Mouse (Mus musculus) forebrain, embryonic 10.5 days (tissue): ENCODE measurements around the gene Asphd1. TPM values are rescaled to one million over a fixed set of nuclear protein-coding genes. Genes with fewer than 3 reads are reported as not detected.

Experiments used
- DNase-seq: peaks from one replicate; pipeline ENCODE4 v3.0.0-alpha.2; 2017; ENCODE audit warnings: low spot score; ENCODE audit errors: extremely low spot score
- H3K27ac ChIP-seq: fragments of 300-500 bp; sonication (generic); 2 replicates; pipeline ENCODE4 v1.5.1; 2016; ENCODE audit warnings: mild to moderate bottlenecking
- H3K27me3 ChIP-seq: fragments of 300-500 bp; sonication (generic); 2 replicates; pipeline ENCODE4 v1.6.1; 2016; ENCODE audit warnings: mild to moderate bottlenecking; ENCODE audit not compliant: poor library complexity, severe bottlenecking
- H3K36me3 ChIP-seq: fragments of 300-500 bp; sonication (generic); replicated peaks from 2 replicates; pipeline ENCODE4 v1.6.1; 2016; ENCODE audit warnings: mild to moderate bottlenecking, moderate library complexity
- H3K4me1 ChIP-seq: fragments of 300-500 bp; sonication (generic); 2 replicates; pipeline ENCODE4 v1.6.1; 2016
- H3K4me3 ChIP-seq: fragments of 300-500 bp; sonication (generic); 2 replicates; pipeline ENCODE4 v1.5.1; 2016; ENCODE audit warnings: mild to moderate bottlenecking, moderate library complexity
- H3K9me3 ChIP-seq: fragments of 300-500 bp; sonication (generic); 2 replicates; pipeline ENCODE4 v1.6.1; 2016; ENCODE audit warnings: mild to moderate bottlenecking, moderate library complexity
- WGBS: fragments of 180-500 bp; shearing (Covaris S2); methylation state at CpG from one replicate; pipeline ENCODE4 v1.1.7; 2016; 5-methylcytosine and 5-hydroxymethylcytosine counted together
- polyA plus RNA-seq: library from polyadenylated mRNA; unstranded; fragments of >200 nt; fragmentation: Nextera tagmentation; extraction: Ambion mirVana; gene quantifications from 2 replicates; pipeline ENCODE4 v1.2.1, GENCODE M21; 2016

The Asphd1 gene
- polyA plus RNA-seq: 0.21 TPM in 1 of 2 replicates, not detected in the other

DNA sequence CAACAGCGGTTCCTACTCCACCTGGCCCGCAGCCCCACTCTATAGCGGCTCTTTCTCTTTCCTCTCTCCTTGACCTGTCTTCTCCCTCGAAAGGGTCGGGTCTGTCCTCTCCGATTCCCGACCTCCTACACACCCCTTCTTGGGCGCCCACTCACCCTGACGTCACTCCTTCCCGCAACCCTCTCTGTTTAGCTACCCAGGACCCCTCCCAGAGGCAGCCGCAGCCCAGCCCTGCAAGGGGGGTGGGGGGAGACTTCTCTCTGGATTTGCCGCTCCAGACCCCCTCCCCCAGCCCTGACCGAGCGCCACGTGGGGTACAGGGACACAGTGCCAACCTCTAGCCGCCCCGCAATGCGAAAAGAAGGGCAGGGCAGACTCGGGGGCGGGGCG lies at the start of gene Asphd1:
Asphd1 (minus strand) TSS at position 180 of the 390 bp plus-strand sequence.
- peaks cover 58% of the 10 kb centered on the region for H3K27me3 ChIP-seq
- peak within 1 kb of the TSS; percentile 54; the same call in 1 of the 2 replicates for H3K27ac ChIP-seq
- no peaks in the 10 kb centered on the region for H3K9me3 ChIP-seq
- peaks cover 22% of the 10 kb centered on the region for H3K36me3 ChIP-seq
- WGBS: under 1% methylated on average over 21 of the region's 21 CpGs
- peak within 1 kb of the TSS; percentile 62 for H3K4me3 ChIP-seq
- DNase-seq: no peak
- H3K4me1 ChIP-seq: peaks cover 29% of the 10 kb centered on the region

DNA sequence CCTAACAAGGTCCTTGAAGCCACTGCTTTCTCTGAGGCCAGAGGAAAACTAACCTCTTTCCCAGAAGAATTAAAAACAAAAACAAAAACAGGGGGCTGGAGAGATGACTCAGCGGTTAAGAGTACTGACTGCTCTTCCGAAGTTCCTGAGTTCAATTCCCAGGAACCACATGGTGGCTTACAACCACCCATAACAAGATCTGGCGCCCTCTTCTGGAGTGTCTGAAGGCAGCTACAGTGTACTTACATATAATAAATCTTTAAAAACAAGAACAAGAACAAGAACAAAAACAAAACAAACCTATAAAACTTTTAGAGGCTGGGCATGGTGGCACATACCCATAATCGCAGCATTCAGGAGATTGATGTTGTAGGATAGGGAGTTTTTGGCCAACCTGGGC lies 47.1 kb upstream of the Asphd1 start:
- H3K36me3 ChIP-seq: no peaks in the 10 kb centered on the region
- H3K27me3 ChIP-seq: no peaks in the 10 kb centered on the region
- peaks cover 4% of the 10 kb centered on the region; the same call in 1 of the 2 replicates for H3K9me3 ChIP-seq
- H3K4me3 ChIP-seq: no peak overlapping the region
- no peak for DNase-seq
- H3K27ac ChIP-seq: no peak overlapping the region
- H3K4me1 ChIP-seq: peaks cover 8% of the 10 kb centered on the region; the same call in 1 of the 2 replicates
- 76% methylated on average over 4 of the region's 4 CpGs for whole genome bisulfite sequencing

DNA sequence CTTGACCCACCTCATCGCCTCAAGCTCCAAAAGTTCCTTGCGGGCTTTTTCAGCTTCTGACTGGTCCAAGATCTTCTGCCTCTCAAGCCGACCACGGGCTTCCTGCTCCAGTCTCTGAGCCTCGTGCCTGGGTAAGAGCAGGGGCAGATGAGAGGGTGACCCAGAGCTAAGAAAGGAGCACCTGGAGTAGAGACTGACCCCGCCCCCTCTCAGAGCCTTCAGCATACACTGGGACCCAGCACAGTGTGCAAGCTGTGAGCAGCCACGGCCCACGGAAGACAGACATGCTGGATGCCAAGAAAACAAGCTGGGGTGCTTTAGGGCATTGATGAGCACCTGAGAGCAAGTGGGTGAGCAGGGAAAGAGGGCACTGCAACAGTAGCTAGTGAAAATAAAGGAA lies 39.4 kb upstream of the Asphd1 start:
- Histone ChIP-seq H3K4me3 (no peak overlapping the region), H3K27me3 (no peaks in the 10 kb centered on the region), H3K27ac (0 out of 2 replicates have a peak overlapping the region, but pooled peaks have one; percentile 8), H3K9me3 (no peaks in the 10 kb centered on the region), H3K36me3 (no peaks in the 10 kb centered on the region), H3K4me1 (peaks cover 13% of the 10 kb centered on the region; the same call in 1 of the 2 replicates)
- DNase-seq: no peak
- WGBS: 71% methylated on average over 8 of the region's 8 CpGs

GRCm38 (mm10) chr7:126986319-126986718 lies 36.9 kb upstream of the Asphd1 start:
- H3K36me3 ChIP-seq: peaks cover 4% of the 10 kb centered on the region
- H3K9me3 ChIP-seq: no peaks in the 10 kb centered on the region
- WGBS: 45% methylated on average over 9 of the region's 9 CpGs
- no peak for DNase-seq
- H3K4me1 ChIP-seq: 0 out of 2 replicates have a peak, but pooled peaks cover 5% of the 10 kb centered on the region
- no peaks in the 10 kb centered on the region for H3K27me3 ChIP-seq
- no peak overlapping the region for H3K4me3 ChIP-seq
- H3K27ac ChIP-seq: no peak overlapping the region

DNA sequence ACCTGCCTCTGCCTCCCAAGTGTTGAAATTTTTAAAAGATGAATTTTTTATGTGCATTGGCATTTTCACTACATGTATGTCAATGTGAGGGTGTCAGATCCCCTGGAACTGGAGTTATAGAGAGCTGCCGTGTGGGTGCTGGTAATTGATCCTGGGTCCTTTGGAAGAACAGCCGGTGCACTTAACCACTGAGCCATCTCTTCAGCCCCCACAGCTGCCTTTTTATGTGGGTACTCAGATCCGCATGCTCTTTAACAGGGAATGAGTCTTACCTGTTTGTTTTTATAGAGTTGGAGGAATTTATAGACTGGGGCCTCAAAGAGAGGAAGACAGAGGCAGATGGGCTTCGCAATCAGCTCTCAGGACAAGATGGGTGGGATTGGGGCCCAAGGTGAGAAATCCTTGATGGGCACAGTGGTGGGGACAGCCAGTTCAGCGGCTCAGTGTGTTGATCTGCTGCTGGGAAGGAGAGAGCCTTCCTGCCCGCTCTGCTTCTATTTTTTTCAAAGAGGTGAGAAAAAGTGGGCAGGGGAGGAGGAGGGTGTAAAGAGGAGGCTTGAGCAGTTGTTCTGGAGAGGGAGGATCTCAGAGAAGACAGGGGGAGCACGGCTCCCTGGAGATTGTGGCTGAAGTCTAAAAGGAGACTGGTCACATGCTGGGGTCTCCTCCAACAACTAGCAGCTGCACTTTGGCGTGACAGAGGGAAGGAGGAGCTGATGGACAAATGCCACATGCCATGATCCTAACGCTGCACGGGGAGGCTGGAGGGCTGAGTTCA lies 35.5 kb upstream of the Asphd1 start:
- DNase-seq: no peak
- Histone ChIP-seq H3K9me3 (no peaks in the 10 kb centered on the region), H3K27me3 (no peaks in the 10 kb centered on the region), H3K27ac (no peak overlapping the region), H3K4me1 (0 out of 2 replicates have a peak, but pooled peaks cover 5% of the 10 kb centered on the region), H3K36me3 (peaks cover 18% of the 10 kb centered on the region), H3K4me3 (no peak overlapping the region)
- WGBS: 80% methylated on average over 10 of the region's 10 CpGs

- 85% methylated on average over 7 of the region's 7 CpGs for WGBS
- Histone ChIP-seq H3K27ac (no peak overlapping the region), H3K4me3 (no peak overlapping the region), H3K27me3 (no peaks in the 10 kb centered on the region), H3K9me3 (no peaks in the 10 kb centered on the region), H3K36me3 (peaks cover 35% of the 10 kb centered on the region), H3K4me1 (peaks cover 6% of the 10 kb centered on the region; the same call in 1 of the 2 replicates)
- no peak for DNase-seq
Observed at GRCm38 (mm10) chr7:126983113-126983512, 33.7 kb upstream of the Asphd1 start.

GRCm38 (mm10) chr7:126982054-126982453 lies 32.7 kb upstream of the Asphd1 start:
- Histone ChIP-seq H3K9me3 (no peaks in the 10 kb centered on the region), H3K27ac (no peak overlapping the region), H3K27me3 (no peaks in the 10 kb centered on the region), H3K4me1 (peaks cover 16% of the 10 kb centered on the region), H3K36me3 (peaks cover 40% of the 10 kb centered on the region), H3K4me3 (no peak overlapping the region)
- no peak for DNase-seq
- WGBS: 90% methylated on average over 4 of the region's 4 CpGs

DNA sequence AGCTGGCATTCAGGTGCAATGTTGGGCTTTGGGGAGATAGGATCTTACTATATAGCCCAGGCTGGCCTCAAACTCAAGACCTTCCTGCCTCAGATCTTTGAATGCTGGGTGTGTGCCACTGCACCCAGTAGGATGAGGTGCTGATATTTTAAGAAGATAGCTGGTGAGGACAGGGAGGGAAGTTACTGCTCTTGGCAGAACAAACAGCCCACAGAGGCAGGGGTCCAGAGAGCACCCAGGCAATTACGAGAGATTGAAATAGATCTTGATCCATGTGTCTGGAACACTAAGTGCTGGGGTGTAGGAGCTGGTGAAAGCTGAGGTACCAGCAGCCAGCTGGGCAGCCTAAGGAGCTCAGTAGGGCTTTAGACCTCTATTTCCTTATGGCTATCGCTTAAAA lies 32.2 kb upstream of the Asphd1 start:
- 86% methylated on average over 2 of the region's 2 CpGs for WGBS
- no peak overlapping the region for H3K4me3 ChIP-seq
- no peaks in the 10 kb centered on the region for H3K27me3 ChIP-seq

DNA sequence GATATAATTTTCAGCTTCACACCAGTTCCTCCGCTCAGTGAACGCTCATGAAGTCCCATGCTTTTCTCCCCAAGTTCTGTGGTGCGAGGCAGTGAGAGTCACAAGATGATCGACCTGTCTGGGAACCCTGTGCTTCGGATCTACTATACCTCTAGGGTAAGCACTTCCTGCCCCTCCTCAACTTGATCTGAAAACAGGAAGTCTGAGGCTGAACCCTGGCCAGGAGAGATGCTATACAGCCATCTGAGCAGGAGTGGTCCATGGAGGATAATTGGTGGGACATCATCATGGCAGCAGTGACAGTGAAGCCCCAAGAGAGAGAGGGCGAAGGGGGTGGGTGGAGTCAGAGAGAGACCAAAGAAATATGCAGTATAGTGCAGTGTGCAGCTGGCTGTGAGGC lies 29.5 kb upstream of the Asphd1 start:
- no peaks in the 10 kb centered on the region for H3K9me3 ChIP-seq
- H3K27ac ChIP-seq: no peak overlapping the region
- no peak overlapping the region for H3K4me3 ChIP-seq
- WGBS: 93% methylated on average over 6 of the region's 6 CpGs
- no peaks in the 10 kb centered on the region for H3K27me3 ChIP-seq
- no peak for DNase-seq
- peaks cover 23% of the 10 kb centered on the region for H3K4me1 ChIP-seq
- H3K36me3 ChIP-seq: peaks cover 40% of the 10 kb centered on the region

More for the DNA sequence above, 32.2 kb upstream of the Asphd1 start:
- no peaks in the 10 kb centered on the region for H3K9me3 ChIP-seq
- peaks cover 40% of the 10 kb centered on the region for H3K36me3 ChIP-seq
- no peak for DNase-seq
- peaks cover 21% of the 10 kb centered on the region for H3K4me1 ChIP-seq
- H3K27ac ChIP-seq: no peak overlapping the region

- Histone ChIP-seq H3K27me3 (no peaks in the 10 kb centered on the region), H3K27ac (peak overlapping the region; percentile 99), H3K36me3 (peaks cover 40% of the 10 kb centered on the region), H3K9me3 (no peaks in the 10 kb centered on the region), H3K4me3 (peak overlapping the region; percentile 100), H3K4me1 (peaks cover 23% of the 10 kb centered on the region)
- WGBS: 31% methylated on average over 14 of the region's 14 CpGs
- no peak for DNase-seq
Observed at GRCm38 (mm10) chr7:126976878-126977459, 27.6 kb upstream of the Asphd1 start.

DNA sequence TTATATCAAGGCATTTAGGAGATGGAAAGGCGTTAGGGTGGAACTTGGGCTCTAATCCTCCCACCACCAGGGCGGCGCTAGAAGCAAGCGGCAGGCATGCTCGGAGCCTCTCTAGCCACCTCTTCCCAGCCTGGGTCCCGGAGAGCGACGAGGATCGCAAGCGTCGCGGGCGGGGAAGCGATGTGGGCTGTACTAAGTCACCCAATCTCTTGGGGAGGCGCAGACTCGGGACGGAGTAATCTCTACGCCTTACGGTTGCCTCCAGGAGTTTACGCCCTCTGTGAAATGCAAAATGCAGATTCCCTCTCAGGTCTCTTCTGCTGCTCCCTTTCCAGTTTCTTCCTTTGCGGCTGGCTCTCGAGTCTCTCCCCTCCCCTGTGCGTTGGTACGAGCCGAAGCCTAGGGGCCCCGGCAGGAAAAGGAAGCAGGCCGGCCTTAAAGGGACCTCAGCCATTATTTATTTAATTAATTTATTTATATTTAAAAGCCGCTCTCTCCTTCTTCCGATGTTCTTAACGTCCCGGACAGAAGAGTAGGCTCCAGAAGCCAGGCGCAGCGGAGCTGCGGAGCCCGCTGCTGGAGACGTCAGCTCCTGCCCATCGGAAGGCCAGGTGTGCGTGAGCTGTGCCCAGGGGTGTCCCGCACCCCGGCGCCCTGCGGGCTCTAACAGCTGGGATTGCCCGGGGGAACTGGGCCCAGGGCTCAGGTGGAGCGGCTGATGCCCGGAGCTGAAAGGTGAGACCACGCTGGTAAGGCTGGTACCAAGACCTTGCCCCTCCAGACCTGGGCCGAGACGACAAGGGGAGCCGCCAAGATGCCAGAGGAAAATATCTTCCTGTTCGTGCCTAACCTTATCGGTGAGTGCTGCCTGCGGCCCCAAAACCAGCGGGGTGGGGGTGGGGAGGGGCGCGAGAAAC lies 26.8 kb upstream of the Asphd1 start, which contains the start of gene Cdiptos:
Cdiptos (minus strand) TSS at position 149 of the 917 bp plus-strand sequence.
- WGBS: under 1% methylated on average over 55 of the region's 55 CpGs
- peak within 1 kb of the TSS; percentile 100 for H3K4me3 ChIP-seq
- H3K27ac ChIP-seq: peak within 1 kb of the TSS; percentile 99
- H3K36me3 ChIP-seq: peaks cover 35% of the 10 kb centered on the region
- H3K4me1 ChIP-seq: peaks cover 23% of the 10 kb centered on the region
- no peaks in the 10 kb centered on the region for H3K9me3 ChIP-seq
- H3K27me3 ChIP-seq: no peaks in the 10 kb centered on the region
- DNase-seq: peak; percentile 96

DNA sequence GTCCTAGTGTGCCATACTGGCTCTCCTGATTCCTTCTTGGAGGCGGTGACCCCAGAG lies 26.3 kb upstream of the Asphd1 start, which contains the start of gene Cdipt:
Cdipt (plus strand) TSS at position 22 of the 57 bp plus-strand sequence.
- Histone ChIP-seq H3K4me1 (peaks cover 23% of the 10 kb centered on the region), H3K27me3 (no peaks in the 10 kb centered on the region), H3K4me3 (peak within 1 kb of the TSS; percentile 100), H3K9me3 (no peaks in the 10 kb centered on the region), H3K36me3 (peaks cover 30% of the 10 kb centered on the region), H3K27ac (peak within 1 kb of the TSS; percentile 99)
- DNase-seq: no peak
- WGBS: 6% methylated on average over 1 of the region's 1 CpGs
